Mouse (Mus musculus) liver, postnatal 0 days (tissue): Measurements from ENCODE around the gene Plcd3. TPM values are rescaled to one million over a fixed set of nuclear protein-coding genes. Genes with fewer than 3 reads are reported as not detected.
A peak's percentile ranks its signal among the peaks of the same experiment; 100 is the strongest.

ENCODE experiments used
- ATAC-seq: fragments of 200-750 bp; cut with Nextera tagmentation; 2 replicates; pipeline ENCODE4 v1.8.0; 2017; ENCODE audit warnings: mild to moderate bottlenecking, moderate library complexity
- DNase-seq: peaks from one replicate; pipeline ENCODE4 v3.0.0-alpha.2; 2016
- H3K27ac ChIP-seq: fragments of 300-500 bp; sonication (generic); 2 replicates; pipeline ENCODE4 v1.5.1; 2014; ENCODE audit warnings: antibody characterized with exemption, moderate library complexity, mild to moderate bottlenecking, low read depth
- H3K27me3 ChIP-seq: fragments of 300-500 bp; sonication (generic); 2 replicates; pipeline ENCODE4 v1.6.1; 2014; ENCODE audit warnings: low read length, control low read depth, mixed read lengths; ENCODE audit not compliant: insufficient read depth
- H3K36me3 ChIP-seq: fragments of 300-500 bp; sonication (generic); replicated peaks from 2 replicates; pipeline ENCODE4 v1.6.1; 2014; ENCODE audit warnings: mild to moderate bottlenecking, control low read depth, low read length, moderate library complexity, mixed read lengths; ENCODE audit not compliant: insufficient read depth
- H3K4me1 ChIP-seq: fragments of 300-500 bp; sonication (generic); 2 replicates; pipeline ENCODE4 v1.6.1; 2014; ENCODE audit warnings: antibody characterized with exemption, mild to moderate bottlenecking, control low read depth; ENCODE audit not compliant: insufficient read depth
- H3K4me2 ChIP-seq: fragments of 300-500 bp; sonication (generic); 2 replicates; pipeline ENCODE4 v1.6.1; 2014; ENCODE audit warnings: low read depth, mild to moderate bottlenecking, low read length, moderate library complexity, mixed read lengths
- H3K4me3 ChIP-seq: fragments of 300-500 bp; sonication (generic); 2 replicates; pipeline ENCODE4 v1.5.1; 2014; ENCODE audit warnings: low read depth, low read length
- H3K9ac ChIP-seq: fragments of 300-500 bp; sonication (generic); replicated peaks from 2 replicates; pipeline ENCODE4 v1.6.1; 2014; ENCODE audit warnings: mild to moderate bottlenecking, moderate library complexity
- H3K9me3 ChIP-seq: fragments of 300-500 bp; sonication (generic); 2 replicates; pipeline ENCODE4 v1.6.1; 2016; ENCODE audit warnings: mild to moderate bottlenecking, control low read depth, low read length, mixed read lengths
- CTCF ChIP-seq: sonication (generic); IDR thresholded peaks from 2 replicates; pipeline ENCODE4 v1.5.1; 2016; ENCODE audit warnings: antibody characterized with exemption, low read depth
- EP300 ChIP-seq: IDR thresholded peaks from 2 replicates; pipeline ENCODE4 v1.6.1; 2016; ENCODE audit warnings: antibody characterized with exemption, low read depth, mild to moderate bottlenecking
- WGBS: fragments of 180-500 bp; shearing (Covaris S2); extraction: QIAGEN DNeasy Blood & Tissue Kit; methylation state at CpG from one replicate; pipeline ENCODE4 v1.1.7; 2014; ENCODE audit not compliant: insufficient replicate concordance; 5-methylcytosine and 5-hydroxymethylcytosine counted together
- polyA plus RNA-seq: library from polyadenylated mRNA; unstranded; fragments of >200 nt; fragmentation: Nextera tagmentation; extraction: Ambion mirVana; gene quantifications from 2 replicates; pipeline ENCODE4 v1.2.1, GENCODE M21; 2015

Gene Plcd3
- polyA plus RNA-seq, 1 experiment from 2014 or later = 0.82 TPM

DNA sequence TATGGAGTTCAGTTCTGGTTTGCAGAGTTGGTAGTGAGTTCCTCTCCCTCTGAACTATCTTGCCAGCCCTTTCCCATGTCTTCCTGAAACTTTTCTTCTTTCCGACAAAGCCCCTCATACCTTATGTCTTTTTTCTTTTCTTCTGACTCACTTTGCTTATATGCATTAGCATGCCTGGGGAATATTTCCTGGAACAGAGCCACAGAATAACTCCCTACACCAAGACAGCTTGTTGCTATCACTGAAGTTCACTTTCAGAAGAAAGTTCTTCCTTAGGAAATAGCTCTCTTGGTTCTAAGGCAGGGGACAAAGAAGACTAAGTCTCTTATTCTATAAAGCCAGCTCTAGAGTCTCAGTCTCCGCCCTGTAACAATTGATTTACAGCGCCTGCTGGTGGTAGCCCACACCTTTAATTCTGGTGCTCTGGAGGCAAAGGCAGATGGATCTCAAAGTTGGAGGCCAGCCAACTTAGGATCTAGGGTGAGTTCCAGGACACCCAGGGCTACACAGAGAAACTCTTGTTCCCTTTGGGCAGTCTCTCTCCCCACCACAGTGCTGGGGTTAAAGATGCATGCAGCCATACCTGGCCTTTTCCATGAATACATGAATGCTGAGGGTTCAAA lies 80.6 kb downstream of the Plcd3 start:
- Histone ChIP-seq H3K9ac (no peak overlapping the region), H3K4me2 (no peak overlapping the region), H3K4me1 (peaks cover 12% of the 10 kb centered on the region), H3K36me3 (peaks cover 15% of the 10 kb centered on the region), H3K27ac (no peak overlapping the region), H3K27me3 (no peaks in the 10 kb centered on the region), H3K4me3 (no peak overlapping the region), H3K9me3 (no peaks in the 10 kb centered on the region)
- TF ChIP-seq EP300 (no peak), CTCF (peak; percentile 33)
- WGBS = 69% methylated on average over 3 of the region's 3 CpGs
- DNase-seq (no peak), ATAC-seq (no peak)

Other genes starting within 250 kb of the Plcd3 start
- gene Eftud2, start 220.7 kb downstream of the Plcd3 start, polyA plus RNA-seq = 39.0 and 45.5 TPM in 2 replicates
- gene Ccdc103, start 220.5 kb downstream of the Plcd3 start, polyA plus RNA-seq = 0.39 and 0.51 TPM in 2 replicates
- not detected in 2 replicates for gene Fam187a, start 216.5 kb downstream of the Plcd3 start, polyA plus RNA-seq
- 3.6 and 3.8 TPM in 2 replicates for gene Gfap, start 200.7 kb downstream of the Plcd3 start, polyA plus RNA-seq
- gene Kif18b, start 176.5 kb downstream of the Plcd3 start, polyA plus RNA-seq = 3.2 and 3.4 TPM in 2 replicates
- 0.12 TPM in 1 of 2 replicates, not detected in the other for gene C1ql1, start 155.0 kb downstream of the Plcd3 start, polyA plus RNA-seq
- gene Nmt1, start 73.5 kb downstream of the Plcd3 start, polyA plus RNA-seq = 37.5 and 37.7 TPM in 2 replicates
- gene Dcakd, start 73.3 kb downstream of the Plcd3 start, polyA plus RNA-seq = 32.3 and 32.5 TPM in 2 replicates
- gene Acbd4, start within 50 bp of the Plcd3 start, polyA plus RNA-seq = 56.5 and 57.0 TPM in 2 replicates
- 2.6 and 2.7 TPM in 2 replicates for gene Hexim1, start 14.6 kb upstream of the Plcd3 start, polyA plus RNA-seq
- gene Hexim2, start 30.8 kb upstream of the Plcd3 start, polyA plus RNA-seq = 3.4 and 3.7 TPM in 2 replicates
- gene Fmnl1, start 69.4 kb upstream of the Plcd3 start, polyA plus RNA-seq = 4.1 and 5.9 TPM in 2 replicates
- 0.09 TPM in 1 of 2 replicates, not detected in the other for gene 1700023F06Rik, start 106.9 kb upstream of the Plcd3 start, polyA plus RNA-seq
- gene Spata32, start 116.8 kb upstream of the Plcd3 start, polyA plus RNA-seq = not detected in 2 replicates
- gene Map3k14, start 165.8 kb upstream of the Plcd3 start, polyA plus RNA-seq = 0.67 and 0.78 TPM in 2 replicates